Mouse (Mus musculus) adrenal gland, postnatal 4 days (tissue): Measurements from ENCODE around the gene Prkag2. TPM values are rescaled to one million over a fixed set of nuclear protein-coding genes. Genes with fewer than 3 reads are reported as not detected.
"Not testable (repeated sequence)": the region's sequence is repeated elsewhere in the genome, so short reads cannot be mapped to it uniquely, and the experiment has no call there.

Source experiments
- DNase-seq, 2 experiments: peaks; one replicate each; pipeline ENCODE4 v3.0.0; 2021 to 2022; ENCODE audit warnings: low spot score in 2 of 2, mixed read lengths in 2 of 2
- total RNA-seq, 2 experiments: library from RNA; stranded (reverse); gene quantifications; 2 replicates each; pipeline ENCODE4 v1.2.3; 2021

The Prkag2 gene
- total RNA-seq, 2 experiments from 2014 or later: 50.0 to 55.4 TPM

DNA sequence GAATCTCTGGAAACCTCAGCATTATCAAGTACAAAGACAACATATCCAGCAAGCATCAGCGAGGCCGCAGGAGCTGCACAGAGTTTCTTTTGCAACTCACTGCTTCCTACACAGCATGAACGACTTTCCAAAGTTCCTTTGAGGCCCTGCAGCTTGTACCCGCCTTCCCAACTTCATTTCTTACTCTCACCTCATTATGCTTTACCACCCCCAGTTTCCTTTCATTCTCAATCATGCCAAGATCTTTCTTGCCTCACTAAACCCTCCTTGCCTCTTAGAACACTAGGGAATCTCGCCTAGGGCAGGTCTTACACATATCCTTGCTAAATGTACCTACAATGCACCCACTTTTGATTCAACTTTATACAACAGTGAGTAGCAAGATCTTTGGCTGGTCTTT is 266.0 kb downstream of the Prkag2 start:
- DNase-seq: no peak

DNA sequence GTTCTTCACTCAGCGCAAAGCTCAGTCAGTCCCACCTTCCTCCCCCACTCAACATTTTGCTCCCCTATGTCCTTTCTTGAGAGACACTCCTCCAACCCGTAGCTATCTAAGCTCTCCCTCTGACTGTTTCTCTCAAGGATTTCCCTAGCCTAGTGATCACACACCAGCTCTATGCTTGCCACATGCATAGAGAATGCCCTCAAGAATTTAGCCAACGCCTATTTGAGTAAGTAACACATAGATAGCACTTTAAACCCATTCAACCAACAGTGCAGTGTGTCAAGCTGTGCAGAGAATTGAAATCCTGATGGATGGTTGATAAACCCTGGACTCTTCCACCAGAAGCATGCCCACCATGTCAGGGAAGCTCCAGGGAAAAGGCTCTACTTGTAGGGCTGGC is 268.5 kb downstream of the Prkag2 start:
- no peak for DNase-seq

DNA sequence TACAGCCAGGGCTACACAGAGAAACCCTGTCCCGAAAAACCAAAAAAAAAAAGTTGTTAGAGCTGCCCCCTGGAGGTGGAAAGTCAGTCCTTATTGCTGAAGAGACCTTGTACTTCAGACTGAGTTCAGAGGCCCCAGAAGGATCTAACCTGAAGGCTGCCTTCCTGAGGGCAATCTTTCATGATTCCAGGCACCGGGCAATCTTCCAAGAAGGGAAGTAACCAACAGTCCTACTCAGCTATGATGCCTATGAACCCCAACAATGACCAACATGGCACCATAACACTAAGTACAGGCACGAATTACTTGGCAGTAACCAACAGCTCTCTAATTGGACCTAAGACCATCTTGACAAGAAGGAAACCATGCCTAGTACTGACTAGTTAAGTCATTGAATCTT is 272.0 kb downstream of the Prkag2 start:
- no peak for DNase-seq

DNA sequence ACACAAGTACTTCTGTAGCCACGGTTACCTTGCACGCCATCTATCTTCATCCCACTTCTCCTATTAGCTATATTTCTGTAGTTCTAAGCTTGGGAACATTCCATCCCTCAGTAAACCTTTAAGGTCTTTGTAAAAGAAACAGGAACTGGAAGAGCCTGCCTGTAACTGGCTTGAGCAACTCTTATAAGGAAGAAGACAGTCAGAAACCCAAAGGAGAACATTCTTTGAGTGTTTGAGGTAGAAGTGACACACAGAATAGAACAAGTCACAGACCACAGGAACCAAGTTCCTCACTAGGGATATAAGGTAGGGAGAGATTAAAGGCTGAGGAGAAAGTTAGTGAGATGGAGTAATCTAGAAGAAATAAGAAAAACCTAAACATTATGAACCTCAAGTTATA is 273.3 kb downstream of the Prkag2 start:
- no peak for DNase-seq

DNA sequence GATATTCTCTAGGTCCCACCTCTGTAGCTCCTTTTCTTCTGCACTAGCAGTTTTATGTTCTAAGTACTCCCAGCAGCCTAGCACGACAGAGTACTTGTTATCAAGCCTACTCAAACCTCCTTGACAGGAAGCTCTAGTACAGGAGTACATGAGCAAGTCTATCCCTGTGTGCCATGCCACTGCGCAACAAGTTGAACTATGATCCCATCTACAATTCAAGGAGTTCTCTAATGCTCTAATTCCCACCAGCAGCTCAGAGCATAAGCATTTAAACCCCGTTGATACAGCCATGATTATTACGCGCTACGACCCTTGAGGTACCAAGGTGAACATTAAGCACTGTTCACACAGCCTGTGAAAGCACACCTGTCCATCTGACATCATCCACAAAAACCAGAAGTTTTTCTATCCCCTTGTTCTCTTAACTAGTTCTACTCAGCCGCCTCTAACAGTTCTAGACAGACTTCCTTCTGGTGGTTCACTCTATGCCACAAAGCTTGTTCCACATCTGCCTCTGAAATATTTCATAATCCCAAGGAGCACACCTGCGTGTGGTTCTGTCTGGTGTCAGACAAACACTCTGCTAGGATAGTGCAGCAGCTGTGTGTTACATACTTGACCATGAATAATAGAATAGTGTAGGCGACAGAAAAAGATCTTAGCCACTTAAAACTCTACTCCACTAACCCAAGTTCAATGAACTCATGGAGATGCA is 274.2 kb downstream of the Prkag2 start:
- DNase-seq: no peak

DNA sequence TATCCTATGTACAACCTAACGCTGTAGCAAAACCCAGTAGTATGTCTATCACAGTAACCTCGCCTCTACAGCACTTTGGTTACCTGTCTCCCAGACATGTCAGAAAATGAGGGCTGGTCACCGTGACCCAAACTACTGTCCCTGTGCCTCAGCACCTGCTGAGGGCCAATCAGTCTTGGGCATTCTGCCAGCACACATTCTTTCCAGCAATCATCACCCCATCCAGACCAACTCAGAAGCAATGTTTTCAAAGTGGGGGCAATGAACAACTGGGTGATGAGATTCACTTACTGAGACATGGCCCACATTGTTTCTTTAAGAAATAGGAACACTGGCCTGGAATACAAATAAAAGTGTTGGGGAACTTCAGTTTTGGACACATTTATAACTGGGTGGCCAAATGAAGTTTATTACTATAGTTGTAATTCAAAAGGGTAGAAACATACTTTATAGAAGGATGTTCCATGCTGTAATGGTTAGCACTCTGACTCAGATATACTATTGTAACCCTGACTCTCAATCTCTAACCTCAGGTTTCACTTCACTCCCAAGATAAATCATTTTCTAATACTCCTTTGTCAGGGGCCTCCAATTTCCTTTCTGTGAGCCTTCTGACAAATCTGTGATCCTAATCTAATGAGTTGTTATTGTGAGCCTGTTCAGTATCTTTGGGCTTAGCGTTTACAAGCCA is 274.9 kb downstream of the Prkag2 start:
- DNase-seq: no peak

DNA sequence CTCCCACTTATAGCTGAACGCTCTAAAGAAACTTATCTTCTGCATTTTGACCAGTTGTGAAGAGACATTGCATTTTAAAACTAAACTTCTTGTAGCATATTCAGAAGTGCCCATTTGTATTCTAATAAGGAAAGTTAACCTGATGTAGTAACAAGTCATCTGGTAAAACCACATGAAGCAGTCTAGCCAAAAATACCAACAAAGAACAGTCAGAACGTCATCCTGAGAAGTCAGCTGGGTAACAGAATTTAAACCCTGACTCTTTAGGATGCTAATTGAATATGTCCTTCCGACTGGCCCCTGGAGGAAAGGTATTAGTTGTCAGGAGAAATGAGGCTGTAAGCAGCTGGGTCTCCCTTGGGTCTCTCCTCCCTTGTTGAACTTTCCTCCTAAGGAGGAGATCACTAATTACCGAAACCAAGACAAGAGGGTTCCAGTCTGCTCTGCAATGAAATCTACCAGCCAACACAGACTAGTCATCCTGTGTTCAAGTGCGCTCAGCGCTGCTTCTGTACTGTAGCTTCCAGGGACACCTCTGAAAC is 276.5 kb downstream of the Prkag2 start:
- DNase-seq: no peak

DNA sequence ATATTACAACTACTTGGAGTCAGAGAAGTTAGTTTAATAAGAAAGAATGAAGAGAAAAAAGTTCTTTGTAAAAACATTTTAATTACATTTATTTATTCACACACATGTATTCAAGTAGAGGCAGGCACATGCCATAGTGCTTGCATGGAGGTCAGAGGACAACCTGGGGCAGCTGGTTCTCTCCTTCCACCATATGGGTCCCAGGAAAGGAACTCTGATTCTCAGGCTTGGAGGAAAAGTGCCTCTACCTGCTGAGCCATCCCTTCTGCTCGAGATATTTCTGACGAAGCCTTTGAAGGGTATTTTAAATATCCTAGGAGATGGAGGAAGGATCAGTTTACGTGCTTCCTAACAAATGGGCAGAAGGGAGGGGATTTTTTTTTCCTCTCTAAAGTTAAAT is 277.7 kb downstream of the Prkag2 start:
- no peak for DNase-seq

DNA sequence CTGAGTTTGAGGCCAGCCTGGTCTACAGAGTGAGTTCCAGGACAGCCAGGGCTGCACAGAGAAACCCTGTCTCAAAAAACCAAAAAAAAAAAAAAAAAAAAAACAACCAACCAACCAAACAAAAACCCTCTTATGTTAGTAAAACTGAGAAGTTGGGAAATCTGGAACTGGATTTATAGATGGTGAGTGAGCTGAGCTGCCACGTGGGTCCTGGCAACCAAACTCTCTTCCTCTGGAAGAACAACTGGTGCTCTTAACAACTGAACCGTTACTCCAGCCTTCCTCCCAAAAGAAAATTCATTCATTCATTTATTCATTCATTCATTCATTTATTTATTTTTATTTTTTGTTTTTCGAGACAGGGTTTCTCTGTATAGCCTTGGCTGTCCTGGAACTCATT is 278.2 kb downstream of the Prkag2 start:
- not testable (repeated sequence) for DNase-seq

DNA sequence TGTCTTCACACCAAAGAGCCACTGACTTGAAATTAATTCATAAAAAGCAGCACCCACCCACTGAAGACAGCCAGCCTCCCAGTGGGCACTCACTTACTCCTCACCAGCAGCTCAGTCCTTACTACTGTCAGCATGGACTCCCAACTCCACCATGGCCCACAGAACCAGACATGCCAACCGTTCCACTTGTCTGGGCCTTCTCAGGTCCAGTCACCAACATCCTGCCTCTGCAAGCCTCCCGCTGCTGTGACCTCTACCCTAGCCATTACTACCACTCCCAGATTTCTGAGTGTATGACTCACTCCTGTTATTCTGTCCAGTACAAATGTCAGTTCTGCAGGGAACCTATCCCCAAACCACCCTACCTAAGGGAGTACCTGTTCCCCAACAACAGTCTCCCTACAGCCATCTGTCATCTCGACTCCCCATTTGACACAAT is 279.0 kb downstream of the Prkag2 start:
- no peak for DNase-seq

DNA sequence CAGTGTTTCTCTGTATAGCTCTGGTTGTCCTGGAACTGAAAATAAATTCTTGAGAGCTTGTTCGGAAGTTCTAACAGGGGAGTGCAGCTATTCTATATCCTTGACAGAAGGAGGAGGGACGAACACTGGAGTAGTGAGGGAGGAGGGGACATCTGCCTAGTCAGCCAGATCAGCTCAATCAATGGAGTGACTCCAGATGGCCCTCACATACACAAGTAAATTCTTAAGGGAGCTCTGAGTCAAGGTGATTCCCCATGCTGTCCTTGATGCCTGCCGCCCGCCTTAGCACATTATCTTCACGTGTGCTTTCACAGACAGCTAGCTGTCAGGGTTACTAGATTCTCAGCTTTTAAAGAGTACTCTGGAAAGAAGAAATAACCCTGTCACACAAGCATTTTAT is 279.8 kb downstream of the Prkag2 start:
- DNase-seq: no peak

DNA sequence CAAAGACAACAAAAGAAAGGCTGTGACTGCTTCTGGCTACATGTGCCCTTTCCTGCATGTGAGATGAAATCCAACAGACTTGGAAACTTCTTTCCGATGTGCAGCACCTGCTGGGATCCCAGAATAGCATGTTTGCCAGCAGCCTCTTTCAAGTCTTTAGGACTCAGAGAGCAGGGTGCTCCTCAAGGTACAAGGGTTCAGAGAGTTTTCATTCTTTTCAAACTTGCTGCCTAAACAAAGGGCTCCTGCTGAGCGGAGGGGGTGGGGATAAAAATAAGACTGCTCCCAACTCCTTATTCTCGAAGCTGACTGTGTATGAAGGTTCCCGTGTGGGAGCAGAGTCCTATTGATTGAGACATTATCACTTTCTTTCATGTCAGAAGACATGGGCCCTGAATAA is 283.3 kb downstream of the Prkag2 start:
- no peak for DNase-seq

DNA sequence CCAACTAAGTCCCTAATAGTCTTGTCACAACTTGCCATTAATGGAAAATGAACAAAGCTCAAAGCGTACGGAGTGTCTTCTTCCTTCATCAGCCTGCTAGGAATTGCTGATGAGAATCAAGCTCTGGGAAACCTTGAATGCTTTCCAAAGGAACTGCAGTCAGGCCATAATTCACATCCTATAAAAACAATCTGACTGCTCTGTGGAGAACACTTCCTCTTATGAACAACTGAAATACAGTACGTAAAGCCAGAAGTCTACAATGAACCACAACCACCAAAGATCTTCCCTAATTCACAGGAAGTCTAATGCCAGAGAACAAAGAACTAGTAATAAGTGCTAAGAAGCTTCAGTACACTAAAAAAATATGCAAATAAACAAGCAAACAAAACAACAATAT is 286.5 kb downstream of the Prkag2 start:
- no peak for DNase-seq

DNA sequence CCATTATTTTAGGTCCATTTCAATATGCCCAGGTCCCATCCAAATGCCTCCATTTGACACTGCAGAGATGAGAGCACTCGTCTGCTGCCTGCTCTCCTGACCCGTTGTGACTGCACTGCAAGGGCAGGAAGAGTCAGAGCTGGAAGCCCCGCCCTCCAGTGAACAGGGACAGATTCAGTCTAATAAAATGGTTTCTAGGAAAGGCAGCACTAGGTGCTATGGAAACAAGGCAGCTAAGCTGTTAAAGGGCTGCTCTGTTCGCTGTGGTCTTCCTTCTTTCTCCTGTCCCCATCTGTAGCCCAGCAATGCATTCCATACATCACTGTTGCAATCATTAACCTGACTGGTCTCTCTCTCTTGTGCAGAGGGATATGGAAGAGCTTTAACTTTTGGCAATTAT is 287.4 kb downstream of the Prkag2 start:
- DNase-seq: no peak

Other genes with a start within 250 kb of the Prkag2 start
- not detected for gene Galntl5, start 80.8 kb upstream of the Prkag2 start, total RNA-seq
- gene Galnt11, start 121.3 kb upstream of the Prkag2 start, total RNA-seq: 10 to 100 TPM; 43.1 to 63.7 TPM
- gene E130116L18Rik, start 122.5 kb upstream of the Prkag2 start, total RNA-seq: not detected